Mouse (Mus musculus): ENCODE measurements around the gene Dcst1. TPM values are rescaled to one million over a fixed set of nuclear protein-coding genes. Genes with fewer than 3 reads are reported as not detected.

Dcst1 gene
- total RNA-seq (2015) (0.14 TPM in 1 of 2 replicates, not detected in the other), total RNA-seq (2017) (not detected in 2 replicates)

- no peak for ATAC-seq (ENCODE audit: poor library complexity, severe bottlenecking)
These were observed at the start of gene Dcst1 for GRCm38 (mm10) chr3:89365153-89365485. Gene Dcst1 (minus strand): TSS chr3:89365253.

- peak; percentile 100 for ATAC-seq (ENCODE audit: poor library complexity, severe bottlenecking)
These were observed 46.7 kb upstream of the Dcst1 start, which contains the start of gene Flad1 for GRCm38 (mm10) chr3:89411490-89412393. Gene Flad1 (minus strand): TSS chr3:89411870.

- no peak for ATAC-seq (ENCODE audit: poor library complexity, severe bottlenecking)
These were observed 45.8 kb upstream of the Dcst1 start for GRCm38 (mm10) chr3:89410864-89411263.

DNA sequence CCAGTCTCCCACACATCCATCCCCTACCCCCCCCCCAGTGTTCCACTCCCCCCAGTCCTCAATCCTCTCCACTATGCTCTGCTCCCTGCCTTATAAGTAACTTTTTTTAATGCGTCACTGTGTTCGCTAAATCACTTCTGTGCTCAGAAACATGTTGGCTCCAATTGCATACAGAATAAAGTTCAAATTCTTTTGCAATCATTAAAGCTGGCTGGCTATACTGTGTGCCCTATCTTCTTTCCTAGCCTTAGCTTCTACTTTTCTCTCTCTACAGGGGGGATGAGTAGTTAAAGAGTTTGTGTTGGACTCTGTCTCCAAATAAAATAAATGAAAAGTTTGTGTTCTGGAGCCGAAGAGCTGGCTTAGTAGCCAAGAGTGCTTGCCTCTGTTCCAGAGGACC is 44.6 kb upstream of the Dcst1 start:
- ATAC-seq (ENCODE audit: poor library complexity, severe bottlenecking) = no peak

DNA sequence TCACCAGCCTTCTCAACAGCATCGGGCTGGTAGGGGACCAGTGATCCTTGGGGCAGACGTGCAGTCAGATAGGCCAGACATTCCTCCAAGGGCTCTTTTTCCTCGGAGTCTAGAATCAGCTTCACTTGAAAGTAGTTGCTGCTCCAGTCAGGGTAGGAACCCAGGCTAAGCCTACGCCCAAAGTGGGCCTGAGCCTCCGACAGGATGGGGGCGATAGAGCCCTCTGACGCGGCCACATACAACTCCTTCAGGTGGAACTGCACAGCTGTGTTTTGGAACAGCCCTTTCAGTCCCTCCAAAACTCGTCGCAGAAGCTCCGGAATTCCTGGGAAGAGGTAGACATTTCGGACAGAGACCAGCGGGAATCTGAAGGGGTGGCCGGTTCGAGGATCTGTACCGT is 43.4 kb upstream of the Dcst1 start:
- ATAC-seq (ENCODE audit: poor library complexity, severe bottlenecking) = no peak

GRCm38 (mm10) chr3:89406887-89407286 is 41.8 kb upstream of the Dcst1 start:
- ATAC-seq (ENCODE audit: poor library complexity, severe bottlenecking) = no peak

GRCm38 (mm10) chr3:89402693-89403092 is 37.6 kb upstream of the Dcst1 start, which contains the start of gene Lenep:
Gene Lenep (minus strand): TSS chr3:89402793.
- ATAC-seq (ENCODE audit: poor library complexity, severe bottlenecking) = no peak

- ATAC-seq (ENCODE audit: poor library complexity, severe bottlenecking) = no peak
These were observed 36.3 kb upstream of the Dcst1 start for GRCm38 (mm10) chr3:89401329-89401728.

DNA sequence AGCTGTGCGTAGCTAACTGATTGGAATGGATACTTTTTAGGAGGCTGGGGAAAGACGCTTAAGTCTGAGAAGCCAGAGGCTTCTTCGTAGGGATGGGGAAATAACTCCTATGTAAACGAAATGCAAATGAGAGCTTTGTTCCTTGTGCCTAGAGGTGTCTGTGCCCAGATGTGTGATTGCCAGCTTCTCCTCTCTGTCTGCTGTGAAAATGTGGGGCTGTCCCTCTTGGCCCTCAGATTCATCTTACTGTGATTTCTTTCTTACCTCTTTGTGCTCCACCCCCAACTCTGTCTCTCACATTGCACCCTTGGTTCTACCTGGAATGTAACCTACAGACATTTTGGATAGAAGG is 31.6 kb upstream of the Dcst1 start:
- no peak for ATAC-seq (ENCODE audit: poor library complexity, severe bottlenecking)

GRCm38 (mm10) chr3:89395806-89396653 is 31.0 kb upstream of the Dcst1 start:
- no peak for ATAC-seq (ENCODE audit: poor library complexity, severe bottlenecking)

DNA sequence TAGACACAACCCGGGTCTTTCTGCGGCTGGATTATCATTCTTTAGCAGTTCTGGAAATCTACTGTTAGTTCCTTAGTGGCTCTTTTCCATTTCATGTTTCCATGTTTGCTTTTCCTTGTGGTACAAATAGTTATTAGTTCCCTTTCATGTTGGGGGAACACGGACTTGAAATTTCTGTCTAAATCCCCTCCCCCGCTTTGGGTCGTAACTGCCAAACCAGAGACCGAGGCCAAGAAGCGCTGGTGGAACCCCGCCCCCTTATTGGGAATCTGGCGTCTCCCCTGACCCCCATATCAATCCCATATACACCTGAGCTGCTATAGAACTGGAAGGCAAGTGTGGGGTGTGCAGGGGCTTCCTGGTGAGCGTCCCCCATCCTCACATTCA is 30.4 kb upstream of the Dcst1 start:
- no peak for ATAC-seq (ENCODE audit: poor library complexity, severe bottlenecking)

DNA sequence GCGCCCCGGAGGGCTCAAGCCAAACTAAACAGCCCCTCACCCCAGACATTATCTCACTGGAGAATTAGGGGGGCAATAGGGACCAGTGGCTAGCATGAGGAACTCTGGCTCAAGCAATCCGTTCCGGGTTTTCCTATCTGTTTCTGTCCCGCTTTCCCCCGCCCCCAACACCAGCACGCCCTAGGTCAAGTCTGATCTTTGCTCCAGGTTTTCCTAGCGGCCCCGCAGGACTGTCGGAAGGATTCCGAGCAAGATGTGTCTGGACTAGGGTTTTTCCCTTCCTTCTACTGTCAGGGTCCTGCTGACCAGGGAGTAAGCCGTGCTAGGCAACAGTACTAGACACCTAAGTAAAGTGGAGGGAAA is 29.8 kb upstream of the Dcst1 start:
- ATAC-seq (ENCODE audit: poor library complexity, severe bottlenecking) = no peak

GRCm38 (mm10) chr3:89394006-89394893 is 29.2 kb upstream of the Dcst1 start, which contains the start of gene Zbtb7b:
Gene Zbtb7b (minus strand): TSS chr3:89394776.
- ATAC-seq (ENCODE audit: poor library complexity, severe bottlenecking) = peak; percentile 58

- peak; percentile 73 for ATAC-seq (ENCODE audit: poor library complexity, severe bottlenecking)
These were observed 28.6 kb upstream of the Dcst1 start for GRCm38 (mm10) chr3:89393605-89394004.

GRCm38 (mm10) chr3:89392871-89393311 is 27.8 kb upstream of the Dcst1 start:
- ATAC-seq (ENCODE audit: poor library complexity, severe bottlenecking) = no peak

GRCm38 (mm10) chr3:89391663-89392511 is 26.8 kb upstream of the Dcst1 start:
- ATAC-seq (ENCODE audit: poor library complexity, severe bottlenecking) = no peak

- no peak for ATAC-seq (ENCODE audit: poor library complexity, severe bottlenecking)
These were observed 25.9 kb upstream of the Dcst1 start for GRCm38 (mm10) chr3:89390699-89391662.

- no peak for ATAC-seq (ENCODE audit: poor library complexity, severe bottlenecking)
These were observed 25.1 kb upstream of the Dcst1 start for GRCm38 (mm10) chr3:89390111-89390515.
